Mouse (Mus musculus) embryonic facial prominence, embryonic 11.5 days (tissue): ENCODE data around the gene Crp. TPM values are rescaled to one million over a fixed set of nuclear protein-coding genes. Genes with fewer than 3 reads are reported as not detected.

Experiments
- ATAC-seq: fragments of 200-750 bp; cut with Nextera tagmentation; replicated peaks from 2 replicates; pipeline ENCODE4 v1.8.0; 2017; ENCODE audit warnings: low read depth; ENCODE audit not compliant: insufficient number of reproducible peaks, low FRiP score, low TSS enrichment
- DNase-seq: peaks from one replicate; pipeline ENCODE4 v3.0.0-alpha.2; 2015; ENCODE audit warnings: low spot score
- H3K27ac ChIP-seq: fragments of 300-500 bp; sonication (generic); replicated peaks from 2 replicates; pipeline ENCODE4 v1.5.1; 2014; ENCODE audit warnings: mild to moderate bottlenecking, low read depth, low read length, control low read depth
- H3K27me3 ChIP-seq: fragments of 300-500 bp; sonication (generic); 2 replicates; pipeline ENCODE4 v1.6.1; 2014; ENCODE audit warnings: mild to moderate bottlenecking, low read length, moderate library complexity, mixed read lengths; ENCODE audit not compliant: control insufficient read depth, insufficient read depth
- H3K36me3 ChIP-seq: fragments of 300-500 bp; sonication (generic); replicated peaks from 2 replicates; pipeline ENCODE4 v1.6.1; 2014; ENCODE audit warnings: low read depth, mild to moderate bottlenecking, low read length, moderate library complexity, mixed read lengths; ENCODE audit not compliant: control insufficient read depth, insufficient read depth
- H3K4me1 ChIP-seq: fragments of 300-500 bp; sonication (generic); 2 replicates; pipeline ENCODE4 v1.6.1; 2014; ENCODE audit warnings: low read length, mixed read lengths; ENCODE audit not compliant: control insufficient read depth, insufficient read depth
- H3K4me2 ChIP-seq: fragments of 300-500 bp; sonication (generic); 2 replicates; pipeline ENCODE4 v1.6.1; 2014; ENCODE audit warnings: low read depth, mild to moderate bottlenecking, control low read depth, low read length, moderate library complexity
- H3K4me3 ChIP-seq: fragments of 300-500 bp; sonication (generic); 2 replicates; pipeline ENCODE4 v1.5.1; 2014; ENCODE audit warnings: low read depth, low read length, control low read depth
- H3K9ac ChIP-seq: fragments of 300-500 bp; sonication (generic); replicated peaks from 2 replicates; pipeline ENCODE4 v1.6.1; 2014; ENCODE audit warnings: mild to moderate bottlenecking, control low read depth, low read length
- H3K9me3 ChIP-seq: fragments of 300-500 bp; sonication (generic); replicated peaks from 2 replicates; pipeline ENCODE4 v1.6.1; 2016; ENCODE audit warnings: mild to moderate bottlenecking, low read length, inconsistent platforms, mixed read lengths; ENCODE audit not compliant: control insufficient read depth
- WGBS: fragments of 180-500 bp; shearing (Covaris S2); extraction: QIAGEN DNeasy Blood & Tissue Kit; methylation state at CpG from one replicate; pipeline ENCODE4 v1.1.7; 2014; 5-methylcytosine and 5-hydroxymethylcytosine counted together
- polyA plus RNA-seq: library from polyadenylated mRNA; unstranded; fragments of >200 nt; fragmentation: Nextera tagmentation; extraction: Ambion mirVana; gene quantifications from 2 replicates; pipeline ENCODE4 v1.2.1, GENCODE M21; 2014

Crp gene
- polyA plus RNA-seq, 1 experiment from 2014 or later, result not detected

DNA sequence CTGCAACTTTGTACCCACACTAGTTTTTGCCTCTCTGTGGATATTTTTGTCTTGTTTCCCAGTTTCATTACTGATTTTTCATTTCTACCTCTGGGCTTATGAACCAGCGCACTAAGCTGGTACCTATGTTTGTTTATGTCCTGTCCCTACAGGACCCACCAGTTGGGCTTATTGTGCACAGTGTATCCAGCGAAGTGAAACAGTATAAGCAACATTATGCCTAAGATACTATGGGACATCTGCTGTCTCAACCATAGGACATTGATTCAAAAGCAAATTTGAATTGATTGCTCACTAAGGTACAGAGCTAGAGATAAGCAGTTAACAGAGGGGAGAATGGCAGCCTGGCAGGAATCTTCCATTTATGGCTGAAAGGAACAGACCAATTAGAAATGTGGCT lies 150.3 kb downstream of the Crp start:
- H3K9me3 ChIP-seq, result no peaks in the 10 kb centered on the region
- H3K4me2 ChIP-seq, result no peak overlapping the region
- no peaks in the 10 kb centered on the region for H3K36me3 ChIP-seq
- H3K27ac ChIP-seq, result no peak overlapping the region
- no peak overlapping the region for H3K9ac ChIP-seq
- ATAC-seq (no peak), DNase-seq (no peak)
- no peaks in the 10 kb centered on the region for H3K4me1 ChIP-seq
- H3K27me3 ChIP-seq, result no peaks in the 10 kb centered on the region
- WGBS, result 90% methylated on average over 2 of the region's 2 CpGs
- no peak overlapping the region for H3K4me3 ChIP-seq

DNA sequence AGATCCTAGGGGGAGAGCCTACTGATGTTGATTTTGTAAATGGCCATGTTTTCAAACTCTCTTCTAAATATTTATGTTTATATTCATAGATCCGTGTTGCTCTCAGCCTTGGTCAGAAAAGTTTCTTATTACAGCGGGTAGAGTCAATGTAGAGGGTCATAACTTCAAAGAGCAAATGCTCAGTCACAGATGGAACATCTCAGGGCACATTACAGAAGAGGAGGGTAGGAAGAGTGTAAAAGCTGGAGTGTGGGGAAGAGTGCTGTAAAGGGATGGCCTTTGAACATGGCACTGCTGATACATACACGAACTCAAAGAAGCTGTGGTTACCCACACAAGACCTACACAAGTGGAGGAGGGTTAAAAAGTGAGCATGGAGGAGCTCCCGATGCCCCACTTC lies 177.4 kb downstream of the Crp start:
- Histone ChIP-seq H3K4me2 (no peak overlapping the region), H3K27me3 (no peaks in the 10 kb centered on the region), H3K36me3 (no peaks in the 10 kb centered on the region), H3K9me3 (no peaks in the 10 kb centered on the region), H3K4me3 (no peak overlapping the region), H3K9ac (no peak overlapping the region), H3K4me1 (no peaks in the 10 kb centered on the region), H3K27ac (no peak overlapping the region)
- 82% methylated on average over 4 of the region's 4 CpGs for WGBS
- ATAC-seq (no peak), DNase-seq (no peak)

GRCm38 (mm10) chr1:172876675-172877074 lies 178.8 kb downstream of the Crp start:
- Histone ChIP-seq H3K9me3 (no peaks in the 10 kb centered on the region), H3K4me1 (no peaks in the 10 kb centered on the region), H3K9ac (no peak overlapping the region), H3K27ac (no peak overlapping the region), H3K4me2 (no peak overlapping the region), H3K4me3 (no peak overlapping the region), H3K36me3 (no peaks in the 10 kb centered on the region), H3K27me3 (no peaks in the 10 kb centered on the region)
- DNase-seq, result no peak
- ATAC-seq, result no peak
- 80% methylated on average over 1 of the region's 1 CpGs for WGBS

Other genes with a start within 250 kb of the Crp start
- gene Slamf9, start 222.7 kb upstream of the Crp start, polyA plus RNA-seq, result 0.48 and 0.53 TPM in 2 replicates
- 36.8 and 46.6 TPM in 2 replicates for gene Igsf9, start 216.3 kb upstream of the Crp start, polyA plus RNA-seq
- gene Tagln2, start 198.0 kb upstream of the Crp start, polyA plus RNA-seq, result 56.7 and 61.7 TPM in 2 replicates
- gene Cfap45, start 177.3 kb upstream of the Crp start, polyA plus RNA-seq, result 0.47 and 0.65 TPM in 2 replicates
- gene Vsig8, start 142.1 kb upstream of the Crp start, polyA plus RNA-seq, result 0.28 TPM in 1 of 2 replicates, not detected in the other
- gene Slamf8, start 107.5 kb upstream of the Crp start, polyA plus RNA-seq, result not detected in 2 replicates
- 0.11 and 0.24 TPM in 2 replicates for gene Fcrl6, start 95.5 kb upstream of the Crp start, polyA plus RNA-seq
- 9.7 and 10.1 TPM in 2 replicates for gene Dusp23, start 65.1 kb upstream of the Crp start, polyA plus RNA-seq
- not detected in 2 replicates for gene Apcs, start 197.0 kb downstream of the Crp start, polyA plus RNA-seq